Mouse (Mus musculus) liver, embryonic 15.5 days (tissue): ENCODE measurements around the gene Rara. TPM values are rescaled to one million over a fixed set of nuclear protein-coding genes. Genes with fewer than 3 reads are reported as not detected.
"Not testable (repeated sequence)": the region's sequence is repeated elsewhere in the genome, so short reads cannot be mapped to it uniquely, and the experiment has no call there.

Experiments used
- ATAC-seq: fragments of 200-750 bp; cut with Nextera tagmentation; 2 replicates; pipeline ENCODE4 v1.8.0; 2017; ENCODE audit warnings: moderate number of reproducible peaks, mild to moderate bottlenecking, moderate library complexity; ENCODE audit not compliant: insufficient read depth
- H3K27ac ChIP-seq: fragments of 300-500 bp; sonication (generic); replicated peaks from 2 replicates; pipeline ENCODE4 v1.5.1; 2015; ENCODE audit warnings: mild to moderate bottlenecking, inconsistent platforms
- H3K27me3 ChIP-seq: fragments of 300-500 bp; sonication (generic); 2 replicates; pipeline ENCODE4 v1.6.1; 2015; ENCODE audit warnings: mild to moderate bottlenecking, inconsistent platforms
- H3K36me3 ChIP-seq: fragments of 300-500 bp; sonication (generic); replicated peaks from 2 replicates; pipeline ENCODE4 v1.6.1; 2015; ENCODE audit warnings: moderate library complexity, mild to moderate bottlenecking, inconsistent platforms
- H3K4me1 ChIP-seq: fragments of 300-500 bp; sonication (generic); replicated peaks from 2 replicates; pipeline ENCODE4 v1.6.1; 2015; ENCODE audit warnings: inconsistent platforms
- H3K4me2 ChIP-seq: fragments of 300-500 bp; sonication (generic); 2 replicates; pipeline ENCODE4 v1.6.1; 2015; ENCODE audit warnings: moderate library complexity, mild to moderate bottlenecking, inconsistent platforms
- H3K4me3 ChIP-seq: fragments of 300-500 bp; sonication (generic); replicated peaks from 2 replicates; pipeline ENCODE4 v1.5.1; 2015; ENCODE audit warnings: mild to moderate bottlenecking, inconsistent platforms
- H3K9ac ChIP-seq: fragments of 300-500 bp; sonication (generic); 2 replicates; pipeline ENCODE4 v1.6.1; 2015; ENCODE audit warnings: moderate library complexity, mild to moderate bottlenecking, inconsistent platforms
- H3K9me3 ChIP-seq: fragments of 300-500 bp; sonication (generic); replicated peaks from 2 replicates; pipeline ENCODE4 v1.6.1; 2016; ENCODE audit warnings: inconsistent platforms
- WGBS: fragments of 180-500 bp; shearing (Covaris S2); methylation state at CpG from one replicate; pipeline ENCODE4 v1.1.7; 2015; ENCODE audit warnings: mixed read lengths; ENCODE audit not compliant: insufficient replicate concordance; 5-methylcytosine and 5-hydroxymethylcytosine counted together
- polyA plus RNA-seq: library from polyadenylated mRNA; unstranded; fragments of >200 nt; fragmentation: Nextera tagmentation; extraction: Ambion mirVana; gene quantifications from 2 replicates; pipeline ENCODE4 v1.2.1, GENCODE M21; 2015

Gene Rara
- polyA plus RNA-seq, 1 experiment from 2014 or later = 4.5 TPM

GRCm38 (mm10) chr11:98932293-98933091 lies 4.9 kb downstream of the Rara start:
- ATAC-seq = no peak
- Histone ChIP-seq H3K4me2 (no peak overlapping the region), H3K36me3 (no peaks in the 10 kb centered on the region), H3K4me1 (peaks cover 69% of the 10 kb centered on the region), H3K9me3 (no peaks in the 10 kb centered on the region), H3K9ac (no peak overlapping the region), H3K27ac (no peak overlapping the region), H3K27me3 (peaks cover 100% of the 10 kb centered on the region), H3K4me3 (no peak overlapping the region)
- 33% methylated on average over 19 of the region's 19 CpGs for WGBS

- H3K27me3 ChIP-seq = peaks cover 100% of the 10 kb centered on the region
- no peaks in the 10 kb centered on the region for H3K36me3 ChIP-seq
- WGBS = 39% methylated on average over 9 of the region's 9 CpGs
- no peak for ATAC-seq
- no peaks in the 10 kb centered on the region for H3K9me3 ChIP-seq
- no peak overlapping the region for H3K9ac ChIP-seq
- peaks cover 69% of the 10 kb centered on the region for H3K4me1 ChIP-seq
- no peak overlapping the region for H3K27ac ChIP-seq
- no peak overlapping the region for H3K4me2 ChIP-seq
- H3K4me3 ChIP-seq = no peak overlapping the region
These were observed 5.5 kb downstream of the Rara start for GRCm38 (mm10) chr11:98933151-98933550.

- H3K9ac ChIP-seq, H3K4me3 ChIP-seq, H3K36me3 ChIP-seq, H3K4me2 ChIP-seq, H3K9me3 ChIP-seq, H3K27ac ChIP-seq, ATAC-seq: not testable (repeated sequence)
- peaks cover 100% of the 10 kb centered on the region for H3K27me3 ChIP-seq
- WGBS = 76% methylated on average over 2 of the region's 2 CpGs
- peaks cover 69% of the 10 kb centered on the region for H3K4me1 ChIP-seq
These were observed 6.2 kb downstream of the Rara start for GRCm38 (mm10) chr11:98933847-98934246.

GRCm38 (mm10) chr11:98934367-98934766 lies 6.7 kb downstream of the Rara start:
- no peak overlapping the region for H3K4me3 ChIP-seq
- H3K9ac ChIP-seq = no peak overlapping the region
- H3K27me3 ChIP-seq = peaks cover 100% of the 10 kb centered on the region
- H3K4me1 ChIP-seq = peaks cover 71% of the 10 kb centered on the region
- no peak for ATAC-seq
- no peak overlapping the region for H3K27ac ChIP-seq
- H3K9me3 ChIP-seq = no peaks in the 10 kb centered on the region
- H3K36me3 ChIP-seq = no peaks in the 10 kb centered on the region
- no peak overlapping the region for H3K4me2 ChIP-seq
- WGBS = 65% methylated on average over 3 of the region's 3 CpGs

GRCm38 (mm10) chr11:98935123-98935522 lies 7.5 kb downstream of the Rara start:
- Histone ChIP-seq H3K4me3 (no peak overlapping the region), H3K4me2 (no peak overlapping the region), H3K9me3 (no peaks in the 10 kb centered on the region), H3K27ac (no peak overlapping the region), H3K4me1 (peaks cover 73% of the 10 kb centered on the region), H3K27me3 (peaks cover 100% of the 10 kb centered on the region), H3K9ac (no peak overlapping the region), H3K36me3 (no peaks in the 10 kb centered on the region)
- WGBS = 61% methylated on average over 3 of the region's 3 CpGs
- no peak for ATAC-seq

GRCm38 (mm10) chr11:98936170-98936569 lies 8.6 kb downstream of the Rara start:
- no peaks in the 10 kb centered on the region for H3K36me3 ChIP-seq
- H3K9ac ChIP-seq = no peak overlapping the region
- peaks cover 99% of the 10 kb centered on the region for H3K27me3 ChIP-seq
- H3K9me3 ChIP-seq = no peaks in the 10 kb centered on the region
- H3K27ac ChIP-seq = 0 out of 2 replicates have a peak overlapping the region, but pooled peaks have one; percentile 19
- H3K4me3 ChIP-seq = peak overlapping the region; percentile 63
- WGBS = 3% methylated on average over 29 of the region's 29 CpGs
- H3K4me1 ChIP-seq = peaks cover 74% of the 10 kb centered on the region
- no peak for ATAC-seq
- H3K4me2 ChIP-seq = peak overlapping the region; percentile 88

GRCm38 (mm10) chr11:98936606-98937409 lies 9.2 kb downstream of the Rara start:
- 0 out of 2 replicates have a peak overlapping the region, but pooled peaks have one; percentile 57 for H3K9ac ChIP-seq
- 6% methylated on average over 23 of the region's 23 CpGs for WGBS
- H3K9me3 ChIP-seq = no peaks in the 10 kb centered on the region
- H3K27me3 ChIP-seq = peaks cover 93% of the 10 kb centered on the region
- H3K36me3 ChIP-seq = no peaks in the 10 kb centered on the region
- peak overlapping the region; percentile 88 for H3K4me2 ChIP-seq
- peak overlapping the region; percentile 63 for H3K4me3 ChIP-seq
- H3K4me1 ChIP-seq = peaks cover 75% of the 10 kb centered on the region
- peak; percentile 32 for ATAC-seq
- peak overlapping the region; percentile 19; the same call in 1 of the 2 replicates for H3K27ac ChIP-seq

- Histone ChIP-seq H3K4me1 (peaks cover 76% of the 10 kb centered on the region), H3K4me2 (peak overlapping the region; percentile 88), H3K27ac (peak overlapping the region; percentile 61), H3K36me3 (no peaks in the 10 kb centered on the region), H3K9me3 (no peaks in the 10 kb centered on the region), H3K9ac (peak overlapping the region; percentile 57), H3K27me3 (peaks cover 86% of the 10 kb centered on the region), H3K4me3 (peak overlapping the region; percentile 63)
- 1% methylated on average over 37 of the region's 38 CpGs for WGBS
- ATAC-seq = peak; percentile 82
These were observed 9.8 kb downstream of the Rara start for GRCm38 (mm10) chr11:98937410-98937913.

GRCm38 (mm10) chr11:98937914-98938694 lies 10.5 kb downstream of the Rara start:
- Histone ChIP-seq H3K4me2 (peak overlapping the region; percentile 88), H3K9me3 (no peaks in the 10 kb centered on the region), H3K4me3 (peak overlapping the region; percentile 63), H3K9ac (peak overlapping the region; percentile 57), H3K27ac (peak overlapping the region; percentile 61), H3K4me1 (peaks cover 76% of the 10 kb centered on the region), H3K36me3 (no peaks in the 10 kb centered on the region), H3K27me3 (peaks cover 80% of the 10 kb centered on the region)
- 1% methylated on average over 39 of the region's 39 CpGs for WGBS
- ATAC-seq = peak; percentile 13

- Histone ChIP-seq H3K4me1 (peaks cover 78% of the 10 kb centered on the region), H3K9me3 (no peaks in the 10 kb centered on the region), H3K27me3 (peaks cover 74% of the 10 kb centered on the region), H3K4me3 (peak overlapping the region; percentile 63), H3K9ac (no peak overlapping the region), H3K27ac (no peak overlapping the region), H3K36me3 (no peaks in the 10 kb centered on the region), H3K4me2 (peak overlapping the region; percentile 88)
- no peak for ATAC-seq
- WGBS = 41% methylated on average over 7 of the region's 7 CpGs
These were observed 11.1 kb downstream of the Rara start for GRCm38 (mm10) chr11:98938701-98939083.
